Mouse (Mus musculus) intestine, postnatal 0 days (tissue): Measurements from ENCODE around the gene Pusl1. TPM values are rescaled to one million over a fixed set of nuclear protein-coding genes. Genes with fewer than 3 reads are reported as not detected.

Source experiments
- ATAC-seq: fragments of 200-750 bp; cut with Nextera tagmentation; 2 replicates; pipeline ENCODE4 v1.8.0; 2017; ENCODE audit warnings: mild to moderate bottlenecking, moderate TSS enrichment, moderate library complexity
- H3K27ac ChIP-seq: fragments of 300-500 bp; sonication (generic); 2 replicates; pipeline ENCODE4 v1.5.1; 2014; ENCODE audit warnings: mild to moderate bottlenecking, low read depth, low read length, moderate library complexity
- H3K27me3 ChIP-seq: fragments of 300-500 bp; sonication (generic); replicated peaks from 2 replicates; pipeline ENCODE4 v1.6.1; 2014; ENCODE audit warnings: low read length, mixed read lengths; ENCODE audit not compliant: control insufficient read depth, insufficient read depth
- H3K36me3 ChIP-seq: fragments of 300-500 bp; sonication (generic); 2 replicates; pipeline ENCODE4 v1.6.1; 2014; ENCODE audit warnings: mild to moderate bottlenecking, moderate library complexity; ENCODE audit not compliant: control insufficient read depth, insufficient read depth
- H3K4me1 ChIP-seq: fragments of 300-500 bp; sonication (generic); replicated peaks from 2 replicates; pipeline ENCODE4 v1.6.1; 2014; ENCODE audit warnings: antibody characterized with exemption, low read length, mixed read lengths; ENCODE audit not compliant: control insufficient read depth, insufficient read depth
- H3K4me2 ChIP-seq: fragments of 300-500 bp; sonication (generic); replicated peaks from 2 replicates; pipeline ENCODE4 v1.6.1; 2014; ENCODE audit warnings: low read depth, mild to moderate bottlenecking, moderate library complexity
- H3K4me3 ChIP-seq: fragments of 300-500 bp; sonication (generic); 2 replicates; pipeline ENCODE4 v1.5.1; 2014; ENCODE audit warnings: low read depth, low read length
- H3K9ac ChIP-seq: fragments of 300-500 bp; sonication (generic); 2 replicates; pipeline ENCODE4 v1.6.1; 2014; ENCODE audit warnings: mild to moderate bottlenecking, low read depth, low read length
- H3K9me3 ChIP-seq: fragments of 300-500 bp; sonication (generic); 2 replicates; pipeline ENCODE4 v1.6.1; 2016; ENCODE audit warnings: mixed run types; ENCODE audit not compliant: control insufficient read depth
- CTCF ChIP-seq: sonication (generic); IDR thresholded peaks from 2 replicates; pipeline ENCODE4 v1.5.1; 2016; ENCODE audit warnings: low read depth, mild to moderate bottlenecking, control low read depth, antibody characterized with exemption, moderate library complexity
- WGBS: fragments of 180-500 bp; shearing (Covaris S2); extraction: QIAGEN DNeasy Blood & Tissue Kit; methylation state at CpG from one replicate; pipeline ENCODE4 v1.1.7; 2014; 5-methylcytosine and 5-hydroxymethylcytosine counted together
- polyA plus RNA-seq: library from polyadenylated mRNA; unstranded; fragments of >200 nt; fragmentation: Nextera tagmentation; extraction: Ambion mirVana; gene quantifications from 2 replicates; pipeline ENCODE4 v1.2.1, GENCODE M21; 2015

Gene Pusl1
- 23.6 and 23.8 TPM in 2 replicates for polyA plus RNA-seq

DNA sequence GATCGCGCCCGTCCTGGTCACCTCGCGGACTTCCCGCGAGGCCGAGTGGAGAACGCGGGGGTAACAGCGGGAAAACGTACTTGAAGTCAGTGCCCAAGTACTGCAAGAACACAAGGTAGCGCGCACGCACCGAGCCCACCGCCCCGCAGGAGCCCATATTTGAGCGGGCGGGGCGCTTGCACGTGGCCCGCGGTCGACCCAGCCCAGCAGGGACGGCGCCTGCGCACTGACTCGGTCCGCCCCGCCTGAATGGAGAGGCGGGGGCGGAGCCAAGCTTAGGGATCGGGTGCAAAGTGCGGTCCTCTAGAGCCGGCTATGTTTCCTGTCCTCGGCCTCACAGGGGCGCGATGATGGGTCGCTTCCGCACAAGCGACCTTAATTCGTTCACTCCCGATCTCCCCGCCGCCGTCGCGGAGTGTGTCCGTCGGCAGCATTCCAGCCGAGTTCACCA, at the start of gene Pusl1, which contains the start of gene Acap3:
TSS of gene Pusl1 (minus strand) at position 231 of the 451 bp plus-strand sequence.
TSS of gene Acap3 (plus strand) at position 272 of the 451 bp plus-strand sequence.
- Histone ChIP-seq H3K9ac (peak within 1 kb of the TSS; percentile 76), H3K36me3 (peaks cover 37% of the 10 kb centered on the region), H3K4me1 (peaks cover 7% of the 10 kb centered on the region; the same call in 1 of the 2 replicates), H3K27me3 (no peaks in the 10 kb centered on the region), H3K9me3 (no peaks in the 10 kb centered on the region), H3K4me2 (peak within 1 kb of the TSS; percentile 99), H3K27ac (peak within 1 kb of the TSS; percentile 97), H3K4me3 (peak within 1 kb of the TSS; percentile 73)
- peak; percentile 90 for ATAC-seq
- 0% methylated on average over 52 of the region's 52 CpGs for WGBS
- no peak for TF ChIP-seq CTCF

DNA sequence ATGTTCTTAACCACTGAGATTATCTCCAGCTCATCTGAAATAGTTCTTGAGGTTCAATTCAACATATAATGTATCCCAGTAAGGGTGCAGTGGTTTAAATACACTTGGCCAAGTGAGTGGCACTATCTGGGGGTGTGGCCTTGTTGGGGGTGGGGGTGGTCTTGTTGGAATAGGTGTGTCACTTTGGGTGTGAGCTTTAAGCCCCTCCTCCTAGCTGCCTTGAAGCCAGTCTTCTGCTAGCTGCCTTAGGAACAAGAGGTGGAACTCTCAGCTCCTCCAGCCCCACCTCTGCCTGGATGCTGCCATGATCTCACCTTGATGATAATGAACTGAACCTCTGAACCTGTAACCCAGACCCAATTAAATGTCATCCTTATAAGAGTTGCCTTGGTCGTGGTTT, 40.5 kb upstream of the Pusl1 start:
- WGBS, result 58% methylated on average over 1 of the region's 1 CpGs
- H3K27me3 ChIP-seq, result no peaks in the 10 kb centered on the region
- no peaks in the 10 kb centered on the region for H3K36me3 ChIP-seq

DNA sequence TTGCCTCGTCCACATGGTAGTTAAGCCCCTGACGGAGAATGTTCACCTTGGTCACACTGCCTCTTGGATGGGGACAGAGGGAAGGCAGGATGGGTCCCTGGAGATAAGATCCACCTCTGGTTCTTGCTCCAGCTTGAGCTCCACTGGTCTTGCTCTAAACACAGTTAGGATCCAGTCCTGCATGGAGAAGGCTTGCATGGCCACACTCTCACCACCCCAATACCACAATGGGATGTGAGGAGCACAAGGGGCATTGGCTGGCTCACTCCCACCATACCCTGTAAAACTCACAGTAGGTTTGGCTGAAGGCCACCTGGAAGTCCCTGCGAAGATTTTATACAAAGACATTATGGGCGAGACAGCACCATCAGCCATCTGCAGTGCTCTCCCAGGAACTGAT, 17.2 kb upstream of the Pusl1 start:
- Histone ChIP-seq H3K36me3 (peaks cover 14% of the 10 kb centered on the region; the same call in 1 of the 2 replicates), H3K9ac (no peak overlapping the region), H3K4me2 (no peak overlapping the region), H3K9me3 (no peaks in the 10 kb centered on the region), H3K27me3 (no peaks in the 10 kb centered on the region), H3K27ac (no peak overlapping the region), H3K4me1 (no peaks in the 10 kb centered on the region), H3K4me3 (no peak overlapping the region)
- ATAC-seq, result no peak
- no peak for TF ChIP-seq CTCF
- whole genome bisulfite sequencing, result 89% methylated on average over 4 of the region's 4 CpGs

More for the DNA sequence above, 40.5 kb upstream of the Pusl1 start:
- H3K4me2 ChIP-seq, result no peak overlapping the region
- H3K27ac ChIP-seq, result no peak overlapping the region
- no peak overlapping the region for H3K9ac ChIP-seq
- no peak overlapping the region for H3K4me3 ChIP-seq
- TF ChIP-seq CTCF, result no peak
- ATAC-seq, result no peak
- H3K4me1 ChIP-seq, result no peaks in the 10 kb centered on the region
- H3K9me3 ChIP-seq, result no peaks in the 10 kb centered on the region

DNA sequence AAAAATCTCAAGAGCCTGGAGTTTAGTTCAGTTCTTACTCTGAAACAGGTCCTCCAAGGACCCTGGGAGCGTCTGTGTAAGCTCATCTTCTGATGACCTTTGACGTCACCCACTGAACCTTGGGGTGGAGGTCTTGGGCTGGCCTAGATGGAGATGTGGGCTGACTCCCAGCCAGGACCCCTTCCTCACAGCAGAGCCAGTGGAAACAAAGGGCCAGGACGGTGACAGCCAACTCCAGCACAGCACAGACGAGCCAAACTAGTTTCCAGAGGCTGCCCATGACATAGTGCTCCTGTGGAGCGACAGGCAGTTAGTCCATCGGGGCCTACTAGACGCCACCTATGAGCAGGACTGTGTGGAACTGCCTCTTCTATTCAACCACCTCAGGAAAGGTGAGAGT, 16.7 kb upstream of the Pusl1 start:
- ATAC-seq, result no peak
- H3K9ac ChIP-seq, result no peak overlapping the region
- H3K4me2 ChIP-seq, result no peak overlapping the region
- peaks cover 18% of the 10 kb centered on the region; the same call in 1 of the 2 replicates for H3K36me3 ChIP-seq
- no peaks in the 10 kb centered on the region for H3K9me3 ChIP-seq
- no peak overlapping the region for H3K4me3 ChIP-seq
- TF ChIP-seq CTCF, result no peak
- H3K27ac ChIP-seq, result no peak overlapping the region
- 72% methylated on average over 7 of the region's 7 CpGs for WGBS
- H3K27me3 ChIP-seq, result no peaks in the 10 kb centered on the region
- H3K4me1 ChIP-seq, result no peaks in the 10 kb centered on the region

- H3K27ac ChIP-seq, result no peak overlapping the region
- no peaks in the 10 kb centered on the region for H3K27me3 ChIP-seq
- no peak for ATAC-seq
- H3K9ac ChIP-seq, result no peak overlapping the region
- TF ChIP-seq CTCF, result no peak
- peaks cover 30% of the 10 kb centered on the region; the same call in 1 of the 2 replicates for H3K36me3 ChIP-seq
- H3K9me3 ChIP-seq, result no peaks in the 10 kb centered on the region
- H3K4me3 ChIP-seq, result no peak overlapping the region
- H3K4me1 ChIP-seq, result no peaks in the 10 kb centered on the region
- H3K4me2 ChIP-seq, result no peak overlapping the region
- 78% methylated on average over 11 of the region's 11 CpGs for WGBS
These were observed 15.4 kb upstream of the Pusl1 start for GRCm38 (mm10) chr4:155907003-155907402.

DNA sequence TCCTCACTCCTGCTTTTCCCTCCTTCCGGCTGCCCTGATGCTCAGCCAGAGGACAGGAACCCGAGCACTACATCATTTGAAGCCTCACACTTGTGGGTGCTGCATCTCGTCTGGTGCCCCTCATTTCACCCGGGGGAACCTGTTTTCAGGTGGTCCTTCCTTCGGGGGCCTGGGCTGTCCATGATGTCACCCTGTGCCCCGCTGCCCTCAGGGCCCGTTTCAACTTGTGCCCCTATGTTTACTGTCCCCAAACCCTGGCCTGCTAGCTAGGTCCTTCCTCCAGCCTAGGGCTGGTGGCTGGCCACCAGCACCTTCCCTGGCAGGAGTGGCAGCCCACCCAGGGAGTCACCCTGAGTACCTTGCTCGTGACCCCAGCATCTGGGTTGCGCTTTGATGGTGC, 14.5 kb upstream of the Pusl1 start:
- H3K36me3 ChIP-seq, result peaks cover 38% of the 10 kb centered on the region; the same call in 1 of the 2 replicates
- H3K9ac ChIP-seq, result no peak overlapping the region
- 88% methylated on average over 9 of the region's 9 CpGs for WGBS
- H3K4me1 ChIP-seq, result no peaks in the 10 kb centered on the region
- H3K4me2 ChIP-seq, result no peak overlapping the region
- no peak for TF ChIP-seq CTCF
- no peak for ATAC-seq
- no peak overlapping the region for H3K4me3 ChIP-seq
- no peak overlapping the region for H3K27ac ChIP-seq
- no peaks in the 10 kb centered on the region for H3K9me3 ChIP-seq
- H3K27me3 ChIP-seq, result no peaks in the 10 kb centered on the region
